Mouse (Mus musculus) G1E (cell line): ENCODE measurements around the gene Rbms2. TPM values are rescaled to one million over a fixed set of nuclear protein-coding genes. Genes with fewer than 3 reads are reported as not detected.

Experiments used
- ATAC-seq: 2 replicates; pipeline ENCODE4 v1.8.0; 2016; ENCODE audit warnings: mild to moderate bottlenecking; ENCODE audit not compliant: insufficient number of reproducible peaks, poor library complexity, low FRiP score, severe bottlenecking; ENCODE audit errors: extremely low read depth
- DNase-seq: peaks from one replicate; pipeline ENCODE4 v3.0.0; 2012; ENCODE audit warnings: low spot score
- H3K27me3 ChIP-seq: 2 replicates; pipeline ENCODE4 v1.6.1; 2012; ENCODE audit warnings: mild to moderate bottlenecking, low read length, inconsistent platforms; ENCODE audit not compliant: insufficient read depth
- H3K36me3 ChIP-seq: replicated peaks from 2 replicates; pipeline ENCODE3; 2012; ENCODE audit warnings: mild to moderate bottlenecking, inconsistent platforms
- H3K4me1 ChIP-seq: 2 replicates; pipeline ENCODE4 v1.6.1; 2012; ENCODE audit warnings: low read depth, low read length, inconsistent platforms, mixed read lengths; ENCODE audit not compliant: insufficient read depth
- H3K4me3 ChIP-seq: 2 replicates; pipeline ENCODE4 v1.5.1; 2012; ENCODE audit warnings: low read depth, mild to moderate bottlenecking, inconsistent platforms, low read length, moderate library complexity, mixed read lengths
- H3K9me3 ChIP-seq: replicated peaks from 2 replicates; pipeline ENCODE4 v1.6.1; 2012; ENCODE audit warnings: inconsistent platforms
- CTCF ChIP-seq: IDR thresholded peaks from 2 replicates; pipeline ENCODE4 v1.5.1; 2012; ENCODE audit warnings: low read depth, low read length, inconsistent platforms, mixed read lengths
- GATA1 ChIP-seq: IDR thresholded peaks from 2 replicates; pipeline ENCODE4 v1.6.1; 2012; ENCODE audit warnings: borderline replicate concordance, low read length, inconsistent platforms, mixed read lengths
- GATA2 ChIP-seq: IDR thresholded peaks from 2 replicates; pipeline ENCODE4 v1.6.1; 2012; ENCODE audit warnings: low read depth, low read length, inconsistent platforms, borderline replicate concordance
- POLR2AphosphoS5 ChIP-seq: IDR thresholded peaks from 2 replicates; pipeline ENCODE4 v1.6.1; 2012; ENCODE audit warnings: low read depth, low read length, inconsistent platforms; ENCODE audit not compliant: insufficient replicate concordance
- TAL1 ChIP-seq: conservative IDR thresholded peaks from 2 replicates; pipeline ENCODE4 v1.6.1; 2012; ENCODE audit warnings: low read depth, low read length, inconsistent platforms, mixed read lengths
- polyA plus RNA-seq: library from polyadenylated mRNA; stranded (reverse); fragments of >175 nt; gene quantifications from 2 replicates; pipeline ENCODE4 v1.2.3, GENCODE M21; 2012
- total RNA-seq, 2 experiments: library from RNA; stranded (forward) in 1 of 2; stranded (reverse) in 1 of 2; fragments of 200-1000 nt in 1 of 2; fragments of >200 nt in 1 of 2; fragmentation: Nextera tagmentation in 1 of 2; gene quantifications; 2 replicates each; pipeline ENCODE4 v1.2.3; 2014 to 2017

Gene Rbms2
- total and polyA plus RNA-seq, 3 experiments: 8.3 to 32.1 (median 11.3) TPM

GRCm38 (mm10) chr10:128133650-128134332, 46.3 kb downstream of the Rbms2 start:
- Histone ChIP-seq H3K4me1 (no peaks in the 10 kb centered on the region), H3K4me3 (no peak overlapping the region), H3K9me3 (no peaks in the 10 kb centered on the region), H3K27me3 (no peaks in the 10 kb centered on the region), H3K36me3 (peaks cover 68% of the 10 kb centered on the region)
- ATAC-seq: no peak
- DNase-seq: no peak
- TF ChIP-seq CTCF (no peak), GATA1 (no peak), GATA2 (no peak), TAL1 (no peak), POLR2AphosphoS5 (no peak)

- no peak for DNase-seq
- no peak for TF ChIP-seq GATA2
- no peak for TF ChIP-seq TAL1
- TF ChIP-seq GATA1: no peak
- TF ChIP-seq CTCF: no peak
- no peak for TF ChIP-seq POLR2AphosphoS5
- H3K27me3 ChIP-seq: no peaks in the 10 kb centered on the region
- ATAC-seq: no peak
- H3K9me3 ChIP-seq: no peaks in the 10 kb centered on the region
- peaks cover 76% of the 10 kb centered on the region for H3K36me3 ChIP-seq
- H3K4me3 ChIP-seq: no peak overlapping the region
- H3K4me1 ChIP-seq: no peaks in the 10 kb centered on the region; the same call in 1 of the 2 replicates
Measured at GRCm38 (mm10) chr10:128131812-128132211, 48.3 kb downstream of the Rbms2 start.

GRCm38 (mm10) chr10:128131297-128131696, 48.8 kb downstream of the Rbms2 start:
- no peak for TF ChIP-seq GATA1
- TF ChIP-seq TAL1: no peak
- TF ChIP-seq CTCF: no peak
- no peak for TF ChIP-seq POLR2AphosphoS5
- TF ChIP-seq GATA2: no peak
- Histone ChIP-seq H3K4me3 (no peak overlapping the region), H3K27me3 (no peaks in the 10 kb centered on the region), H3K36me3 (peaks cover 81% of the 10 kb centered on the region), H3K4me1 (no peaks in the 10 kb centered on the region; the same call in 1 of the 2 replicates), H3K9me3 (no peaks in the 10 kb centered on the region)
- no peak for DNase-seq
- no peak for ATAC-seq

- H3K4me1 ChIP-seq: no peaks in the 10 kb centered on the region; the same call in 1 of the 2 replicates
Measured at GRCm38 (mm10) chr10:128128143-128128542, 52.0 kb downstream of the Rbms2 start.

GRCm38 (mm10) chr10:128127497-128127896, 52.6 kb downstream of the Rbms2 start:
- DNase-seq (no peak), ATAC-seq (no peak)
- Histone ChIP-seq H3K4me1 (no peaks in the 10 kb centered on the region; the same call in 1 of the 2 replicates), H3K27me3 (no peaks in the 10 kb centered on the region), H3K4me3 (no peak overlapping the region), H3K9me3 (no peaks in the 10 kb centered on the region), H3K36me3 (peaks cover 93% of the 10 kb centered on the region)
- no peak for TF ChIP-seq CTCF
- TF ChIP-seq GATA2: no peak

More at GRCm38 (mm10) chr10:128128143-128128542, 52.0 kb downstream of the Rbms2 start:
- DNase-seq: no peak
- Histone ChIP-seq H3K36me3 (peaks cover 90% of the 10 kb centered on the region), H3K27me3 (no peaks in the 10 kb centered on the region), H3K4me3 (no peak overlapping the region), H3K9me3 (no peaks in the 10 kb centered on the region)
- ATAC-seq: no peak
- TF ChIP-seq TAL1: no peak
- TF ChIP-seq CTCF: no peak
- TF ChIP-seq GATA1: no peak
- TF ChIP-seq POLR2AphosphoS5: no peak
- TF ChIP-seq GATA2: no peak

GRCm38 (mm10) chr10:128125951-128126350, 54.1 kb downstream of the Rbms2 start:
- no peaks in the 10 kb centered on the region for H3K9me3 ChIP-seq
- DNase-seq (no peak), ATAC-seq (no peak)
- H3K36me3 ChIP-seq: peaks cover 95% of the 10 kb centered on the region
- H3K4me1 ChIP-seq: no peaks in the 10 kb centered on the region; the same call in 1 of the 2 replicates
- no peak overlapping the region for H3K4me3 ChIP-seq
- H3K27me3 ChIP-seq: no peaks in the 10 kb centered on the region
- TF ChIP-seq GATA1 (no peak), TAL1 (no peak), GATA2 (no peak), POLR2AphosphoS5 (no peak), CTCF (no peak)
